Mouse (Mus musculus) intestine, embryonic 16.5 days (tissue): ENCODE results near the gene Paox. TPM values are rescaled to one million over a fixed set of nuclear protein-coding genes. Genes with fewer than 3 reads are reported as not detected.

ENCODE experiments used
- ATAC-seq: fragments of 200-750 bp; cut with Nextera tagmentation; 2 replicates; pipeline ENCODE4 v1.8.0; 2017; ENCODE audit warnings: moderate TSS enrichment, moderate library complexity
- H3K27ac ChIP-seq: fragments of 300-500 bp; sonication (generic); 2 replicates; pipeline ENCODE4 v1.5.1; 2014; ENCODE audit warnings: mild to moderate bottlenecking, low read length
- H3K27me3 ChIP-seq: fragments of 300-500 bp; sonication (generic); replicated peaks from 2 replicates; pipeline ENCODE4 v1.6.1; 2014; ENCODE audit warnings: low read length, control low read depth, mixed read lengths; ENCODE audit not compliant: control insufficient read depth, insufficient read depth
- H3K36me3 ChIP-seq: fragments of 300-500 bp; sonication (generic); 2 replicates; pipeline ENCODE4 v1.6.1; 2014; ENCODE audit warnings: low read length, control low read depth; ENCODE audit not compliant: control insufficient read depth, insufficient read depth
- H3K4me1 ChIP-seq: fragments of 300-500 bp; sonication (generic); 2 replicates; pipeline ENCODE4 v1.6.1; 2014; ENCODE audit warnings: low read length, control low read depth, mixed read lengths; ENCODE audit not compliant: control insufficient read depth, insufficient read depth
- H3K4me2 ChIP-seq: fragments of 300-500 bp; sonication (generic); 2 replicates; pipeline ENCODE4 v1.6.1; 2014; ENCODE audit warnings: low read depth, low read length, control low read depth
- H3K4me3 ChIP-seq: fragments of 300-500 bp; sonication (generic); 2 replicates; pipeline ENCODE4 v1.5.1; 2014; ENCODE audit warnings: mild to moderate bottlenecking, low read length
- H3K9ac ChIP-seq: fragments of 300-500 bp; sonication (generic); 2 replicates; pipeline ENCODE4 v1.6.1; 2014; ENCODE audit warnings: low read depth, low read length
- H3K9me3 ChIP-seq: fragments of 300-500 bp; sonication (generic); 2 replicates; pipeline ENCODE4 v1.6.1; 2016; ENCODE audit warnings: low read length, control low read depth; ENCODE audit not compliant: control insufficient read depth
- WGBS: fragments of 180-500 bp; shearing (Covaris S2); extraction: QIAGEN DNeasy Blood & Tissue Kit; methylation state at CpG from one replicate; pipeline ENCODE4 v1.1.7; 2014; 5-methylcytosine and 5-hydroxymethylcytosine counted together
- polyA plus RNA-seq: library from polyadenylated mRNA; unstranded; fragments of >200 nt; fragmentation: Nextera tagmentation; extraction: Ambion mirVana; gene quantifications from 2 replicates; pipeline ENCODE4 v1.2.1, GENCODE M21; 2015

Paox gene
- polyA plus RNA-seq, 1 experiment from 2014 or later = 41.0 TPM

- no peak for ATAC-seq
- Histone ChIP-seq H3K27me3 (no peaks in the 10 kb centered on the region), H3K9ac (no peak overlapping the region), H3K4me2 (no peak overlapping the region), H3K36me3 (no peaks in the 10 kb centered on the region), H3K4me3 (no peak overlapping the region), H3K4me1 (peaks cover 13% of the 10 kb centered on the region), H3K27ac (no peak overlapping the region), H3K9me3 (no peaks in the 10 kb centered on the region)
- WGBS = 73% methylated on average over 10 of the region's 10 CpGs
Observed at GRCm38 (mm10) chr7:140090601-140091000, 25.0 kb upstream of the Paox start.

GRCm38 (mm10) chr7:140092924-140093528 lies 22.6 kb upstream of the Paox start, which contains the start of gene Prap1:
Gene Prap1, plus strand, starts transcription at chr7:140093395.
- 44% methylated on average over 5 of the region's 5 CpGs for WGBS
- peak; percentile 83 for ATAC-seq
- Histone ChIP-seq H3K27me3 (no peaks in the 10 kb centered on the region), H3K9ac (peak within 1 kb of the TSS; percentile 53), H3K36me3 (no peaks in the 10 kb centered on the region), H3K4me3 (peak within 1 kb of the TSS; percentile 46), H3K27ac (peak within 1 kb of the TSS; percentile 75), H3K4me2 (peak within 1 kb of the TSS; percentile 57), H3K9me3 (no peaks in the 10 kb centered on the region), H3K4me1 (peaks cover 14% of the 10 kb centered on the region)

- Histone ChIP-seq H3K4me1 (peaks cover 14% of the 10 kb centered on the region), H3K4me3 (peak overlapping the region; percentile 46), H3K36me3 (no peaks in the 10 kb centered on the region), H3K4me2 (peak overlapping the region; percentile 57), H3K27me3 (no peaks in the 10 kb centered on the region), H3K9me3 (no peaks in the 10 kb centered on the region), H3K9ac (peak overlapping the region; percentile 48), H3K27ac (peak overlapping the region; percentile 48)
- 33% methylated on average over 5 of the region's 5 CpGs for WGBS
- peak; percentile 43 for ATAC-seq
Observed at GRCm38 (mm10) chr7:140094954-140095353, 20.6 kb upstream of the Paox start.

- no peak overlapping the region for H3K27ac ChIP-seq
- peaks cover 14% of the 10 kb centered on the region for H3K4me1 ChIP-seq
- WGBS = 43% methylated on average over 1 of the region's 1 CpGs
- no peaks in the 10 kb centered on the region for H3K9me3 ChIP-seq
- no peaks in the 10 kb centered on the region for H3K36me3 ChIP-seq
- peak overlapping the region; percentile 57 for H3K4me2 ChIP-seq
- no peaks in the 10 kb centered on the region for H3K27me3 ChIP-seq
- ATAC-seq = peak; percentile 12
- H3K9ac ChIP-seq = 0 out of 2 replicates have a peak overlapping the region, but pooled peaks have one; percentile 12
- H3K4me3 ChIP-seq = peak overlapping the region; percentile 46
Observed at GRCm38 (mm10) chr7:140095556-140095955, 20.0 kb upstream of the Paox start.

GRCm38 (mm10) chr7:140096055-140096454 lies 19.5 kb upstream of the Paox start:
- Histone ChIP-seq H3K36me3 (no peaks in the 10 kb centered on the region), H3K4me2 (no peak overlapping the region), H3K4me3 (no peak overlapping the region), H3K9me3 (no peaks in the 10 kb centered on the region), H3K27me3 (no peaks in the 10 kb centered on the region), H3K4me1 (peaks cover 14% of the 10 kb centered on the region), H3K27ac (no peak overlapping the region), H3K9ac (no peak overlapping the region)
- no peak for ATAC-seq

- H3K4me2 ChIP-seq = no peak overlapping the region
- H3K36me3 ChIP-seq = no peaks in the 10 kb centered on the region
- no peak overlapping the region for H3K27ac ChIP-seq
- H3K9me3 ChIP-seq = no peaks in the 10 kb centered on the region
- 96% methylated on average over 1 of the region's 1 CpGs for WGBS
- no peak overlapping the region for H3K9ac ChIP-seq
- H3K27me3 ChIP-seq = no peaks in the 10 kb centered on the region
- H3K4me1 ChIP-seq = peaks cover 18% of the 10 kb centered on the region
- ATAC-seq = no peak
- H3K4me3 ChIP-seq = no peak overlapping the region
Observed at GRCm38 (mm10) chr7:140098466-140098865, 17.1 kb upstream of the Paox start.

GRCm38 (mm10) chr7:140101498-140101897 lies 14.1 kb upstream of the Paox start:
- Histone ChIP-seq H3K9me3 (no peaks in the 10 kb centered on the region), H3K9ac (peak overlapping the region; percentile 75), H3K4me3 (peak overlapping the region; percentile 56), H3K27me3 (no peaks in the 10 kb centered on the region), H3K27ac (peak overlapping the region; percentile 90), H3K4me2 (peak overlapping the region; percentile 83), H3K4me1 (peaks cover 8% of the 10 kb centered on the region; the same call in 1 of the 2 replicates), H3K36me3 (no peaks in the 10 kb centered on the region)
- WGBS = 77% methylated on average over 10 of the region's 10 CpGs
- peak; percentile 31 for ATAC-seq

GRCm38 (mm10) chr7:140101993-140102860 lies 13.4 kb upstream of the Paox start, which contains the start of gene Fuom:
Gene Fuom, minus strand, starts transcription at chr7:140102441.
- Histone ChIP-seq H3K27me3 (no peaks in the 10 kb centered on the region), H3K9ac (peak within 1 kb of the TSS; percentile 75), H3K4me1 (peaks cover 8% of the 10 kb centered on the region; the same call in 1 of the 2 replicates), H3K4me2 (peak within 1 kb of the TSS; percentile 83), H3K36me3 (no peaks in the 10 kb centered on the region), H3K4me3 (peak within 1 kb of the TSS; percentile 56), H3K9me3 (no peaks in the 10 kb centered on the region), H3K27ac (peak within 1 kb of the TSS; percentile 90)
- 1% methylated on average over 30 of the region's 30 CpGs for WGBS
- peak; percentile 96 for ATAC-seq

- Histone ChIP-seq H3K27ac (no peak overlapping the region), H3K4me2 (no peak overlapping the region), H3K9ac (no peak overlapping the region), H3K36me3 (peaks cover 4% of the 10 kb centered on the region; the same call in 1 of the 2 replicates), H3K4me3 (no peak overlapping the region), H3K4me1 (peaks cover 8% of the 10 kb centered on the region; the same call in 1 of the 2 replicates), H3K9me3 (no peaks in the 10 kb centered on the region), H3K27me3 (no peaks in the 10 kb centered on the region)
- no peak for ATAC-seq
- 70% methylated on average over 4 of the region's 4 CpGs for WGBS
Observed at GRCm38 (mm10) chr7:140104009-140104408, 11.6 kb upstream of the Paox start.
